Mouse (Mus musculus) embryonic facial prominence, embryonic 13.5 days (tissue): ENCODE measurements around the gene Ang. TPM values are rescaled to one million over a fixed set of nuclear protein-coding genes. Genes with fewer than 3 reads are reported as not detected.
A peak's percentile ranks its signal among the peaks of the same experiment; 100 is the strongest.

Experiments
- ATAC-seq: fragments of 200-750 bp; cut with Nextera tagmentation; 2 replicates; pipeline ENCODE4 v1.8.0; 2017; ENCODE audit warnings: low read depth; ENCODE audit not compliant: insufficient number of reproducible peaks, insufficient read depth, low FRiP score, low TSS enrichment
- H3K27ac ChIP-seq: fragments of 300-500 bp; sonication (generic); 2 replicates; pipeline ENCODE4 v1.5.1; 2015; ENCODE audit warnings: moderate library complexity, mild to moderate bottlenecking, inconsistent platforms
- H3K27me3 ChIP-seq: fragments of 300-500 bp; sonication (generic); 2 replicates; pipeline ENCODE4 v1.6.1; 2015; ENCODE audit warnings: mild to moderate bottlenecking, inconsistent platforms
- H3K36me3 ChIP-seq: fragments of 300-500 bp; sonication (generic); 2 replicates; pipeline ENCODE4 v1.6.1; 2015; ENCODE audit warnings: mild to moderate bottlenecking, inconsistent platforms
- H3K4me1 ChIP-seq: fragments of 300-500 bp; sonication (generic); 2 replicates; pipeline ENCODE4 v1.6.1; 2015; ENCODE audit warnings: inconsistent platforms
- H3K4me2 ChIP-seq: fragments of 300-500 bp; sonication (generic); 2 replicates; pipeline ENCODE4 v1.6.1; 2015; ENCODE audit warnings: moderate library complexity, mild to moderate bottlenecking, inconsistent platforms
- H3K4me3 ChIP-seq: fragments of 300-500 bp; sonication (generic); 2 replicates; pipeline ENCODE4 v1.5.1; 2015; ENCODE audit warnings: mild to moderate bottlenecking, inconsistent platforms
- H3K9ac ChIP-seq: fragments of 300-500 bp; sonication (generic); 2 replicates; pipeline ENCODE4 v1.6.1; 2015; ENCODE audit warnings: mild to moderate bottlenecking, inconsistent platforms
- H3K9me3 ChIP-seq: fragments of 300-500 bp; sonication (generic); 2 replicates; pipeline ENCODE4 v1.6.1; 2016; ENCODE audit warnings: inconsistent platforms
- WGBS: fragments of 180-500 bp; shearing (Covaris S2); methylation state at CpG from one replicate; pipeline ENCODE4 v1.1.7; 2015; ENCODE audit warnings: mixed read lengths; 5-methylcytosine and 5-hydroxymethylcytosine counted together
- polyA plus RNA-seq: library from polyadenylated mRNA; unstranded; fragments of >200 nt; fragmentation: Nextera tagmentation; extraction: Ambion mirVana; gene quantifications from 2 replicates; pipeline ENCODE4 v1.2.1, GENCODE M21; 2015

The Ang gene
- polyA plus RNA-seq, 1 experiment from 2014 or later = 4.6 TPM

DNA sequence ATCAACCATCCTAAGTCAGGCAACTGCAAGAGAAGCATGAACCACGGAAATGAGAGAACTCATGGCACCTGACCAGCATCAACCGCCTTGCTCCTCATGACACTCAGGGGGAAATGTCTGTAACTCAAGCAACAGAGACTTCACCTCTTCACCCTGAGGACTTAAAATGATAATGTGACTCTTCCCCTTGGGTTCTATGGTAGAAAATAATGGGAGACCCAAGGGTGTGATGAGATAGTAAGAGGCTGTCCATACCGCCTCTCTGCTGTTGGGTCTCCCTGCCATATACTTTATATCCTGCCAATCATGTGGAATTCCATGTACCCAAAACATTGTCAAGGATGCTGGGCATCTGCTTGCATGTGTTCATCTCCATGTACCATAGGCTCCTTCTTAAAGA lies 16.6 kb upstream of the Ang start, which contains the start of gene Olfr750:
Olfr750 (minus strand) TSS at position 101 of the 400 bp plus-strand sequence.
- Histone ChIP-seq H3K27me3 (no peaks in the 10 kb centered on the region), H3K9ac (no peak within 1 kb of the TSS), H3K36me3 (no peaks in the 10 kb centered on the region), H3K4me3 (no peak within 1 kb of the TSS), H3K4me1 (no peaks in the 10 kb centered on the region), H3K4me2 (no peak within 1 kb of the TSS), H3K27ac (no peak within 1 kb of the TSS), H3K9me3 (no peaks in the 10 kb centered on the region)
- ATAC-seq = no peak
- 81% methylated on average over 3 of the region's 3 CpGs for WGBS

- H3K27ac ChIP-seq = no peak overlapping the region
- 78% methylated on average over 1 of the region's 1 CpGs for WGBS
Measured at GRCm38 (mm10) chr14:51079180-51079579, 11.8 kb upstream of the Ang start.

DNA sequence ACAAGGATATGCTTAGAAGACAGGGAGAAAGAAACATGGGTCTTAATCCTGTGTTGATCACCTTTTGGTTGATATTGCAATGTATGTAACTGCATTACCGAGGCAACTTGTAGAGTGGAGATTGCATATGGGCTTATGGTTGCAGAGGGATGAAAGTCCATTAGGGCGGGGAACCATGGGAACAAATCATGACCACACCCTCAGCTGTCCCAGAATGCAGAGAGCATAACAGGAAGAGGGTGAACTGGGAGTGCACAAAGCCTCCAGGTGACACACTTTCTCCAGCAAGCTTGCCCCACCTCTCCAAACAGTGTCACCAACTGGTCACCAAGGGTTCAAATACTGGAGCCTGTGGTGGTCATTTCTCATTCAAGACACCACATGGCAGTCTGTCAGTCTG lies 9.9 kb upstream of the Ang start:
- no peaks in the 10 kb centered on the region for H3K9me3 ChIP-seq
- H3K4me1 ChIP-seq = peaks cover 15% of the 10 kb centered on the region; the same call in 1 of the 2 replicates
- H3K36me3 ChIP-seq = no peaks in the 10 kb centered on the region
- H3K4me3 ChIP-seq = no peak overlapping the region
- peaks cover 9% of the 10 kb centered on the region; the same call in 1 of the 2 replicates for H3K27me3 ChIP-seq
- 84% methylated on average over 2 of the region's 2 CpGs for WGBS
- H3K27ac ChIP-seq = no peak overlapping the region
- no peak overlapping the region for H3K4me2 ChIP-seq
- no peak for ATAC-seq
- no peak overlapping the region for H3K9ac ChIP-seq

More at GRCm38 (mm10) chr14:51079180-51079579, 11.8 kb upstream of the Ang start:
- Histone ChIP-seq H3K4me3 (no peak overlapping the region), H3K9me3 (no peaks in the 10 kb centered on the region), H3K9ac (no peak overlapping the region), H3K4me2 (no peak overlapping the region), H3K27me3 (peaks cover 9% of the 10 kb centered on the region; the same call in 1 of the 2 replicates), H3K36me3 (no peaks in the 10 kb centered on the region), H3K4me1 (peaks cover 15% of the 10 kb centered on the region; the same call in 1 of the 2 replicates)
- ATAC-seq = no peak

DNA sequence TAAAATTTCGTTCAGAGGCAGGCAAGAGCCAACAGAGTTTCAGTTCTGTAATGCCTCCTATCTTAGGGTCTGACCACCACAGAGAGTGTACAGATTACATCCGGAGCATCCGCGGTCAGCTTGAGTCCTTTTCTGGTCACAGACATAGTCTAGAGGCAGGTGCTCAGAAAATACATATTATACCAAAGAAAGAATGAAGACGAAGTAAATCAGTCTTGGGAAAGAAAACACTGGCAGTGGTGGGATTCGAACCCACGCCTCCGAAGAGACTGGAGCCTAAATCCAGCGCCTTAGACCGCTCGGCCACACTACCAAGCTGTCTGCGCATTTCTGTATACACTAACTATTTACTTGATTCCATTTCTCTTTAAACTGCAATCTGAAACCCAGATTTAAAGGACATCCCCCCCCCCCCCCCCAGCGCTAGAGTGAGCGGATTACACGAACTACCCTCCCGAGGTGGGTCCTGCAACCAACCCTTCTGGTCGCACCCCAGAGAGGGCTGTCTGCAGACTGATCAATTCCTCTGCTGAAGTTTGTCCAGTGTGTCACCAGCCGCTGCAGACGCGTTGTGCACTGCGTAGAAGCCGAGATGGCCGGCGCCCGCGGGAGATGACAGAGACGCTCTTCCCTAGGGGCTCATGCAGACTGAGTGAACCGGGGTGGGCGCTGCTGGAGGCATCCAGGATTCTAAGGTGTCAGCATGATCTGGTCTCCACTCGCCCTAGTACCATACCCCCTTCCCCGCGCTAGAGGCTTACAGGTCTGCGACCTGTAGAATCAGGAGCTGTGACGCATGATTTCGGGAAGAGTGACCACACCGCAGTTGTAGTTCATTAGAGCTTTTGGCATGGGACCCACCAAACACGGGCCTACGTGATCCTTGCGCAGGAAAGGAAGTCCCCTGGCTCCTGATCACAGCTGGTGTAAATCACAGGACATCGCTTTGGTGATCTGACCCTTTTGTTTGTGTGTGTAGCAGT lies 8.1 kb upstream of the Ang start:
- H3K9ac ChIP-seq = peak overlapping the region; percentile 74
- 2% methylated on average over 40 of the region's 40 CpGs for WGBS

GRCm38 (mm10) chr14:51083805-51084204 lies 7.1 kb upstream of the Ang start:
- H3K4me1 ChIP-seq = peaks cover 15% of the 10 kb centered on the region; the same call in 1 of the 2 replicates
- peaks cover 9% of the 10 kb centered on the region; the same call in 1 of the 2 replicates for H3K27me3 ChIP-seq
- peak overlapping the region; percentile 59 for H3K4me3 ChIP-seq
- no peaks in the 10 kb centered on the region for H3K36me3 ChIP-seq
- no peak for ATAC-seq
- H3K9ac ChIP-seq = peak overlapping the region; percentile 23
- H3K4me2 ChIP-seq = peak overlapping the region; percentile 90
- WGBS = 4% methylated on average over 7 of the region's 7 CpGs
- no peaks in the 10 kb centered on the region for H3K9me3 ChIP-seq
- no peak overlapping the region for H3K27ac ChIP-seq

More for the DNA sequence above, 8.1 kb upstream of the Ang start:
- no peaks in the 10 kb centered on the region for H3K36me3 ChIP-seq
- H3K4me1 ChIP-seq = peaks cover 15% of the 10 kb centered on the region; the same call in 1 of the 2 replicates
- no peak overlapping the region for H3K27ac ChIP-seq
- peak overlapping the region; percentile 90 for H3K4me2 ChIP-seq
- H3K4me3 ChIP-seq = peak overlapping the region; percentile 59
- peak; percentile 22; the same call in 1 of the 2 replicates for ATAC-seq
- H3K27me3 ChIP-seq = peaks cover 9% of the 10 kb centered on the region; the same call in 1 of the 2 replicates
- no peaks in the 10 kb centered on the region for H3K9me3 ChIP-seq

- H3K27me3 ChIP-seq = peaks cover 7% of the 10 kb centered on the region; the same call in 1 of the 2 replicates
- H3K4me3 ChIP-seq = no peak overlapping the region
- H3K36me3 ChIP-seq = no peaks in the 10 kb centered on the region
- H3K27ac ChIP-seq = no peak overlapping the region
- H3K9ac ChIP-seq = no peak overlapping the region
- peaks cover 15% of the 10 kb centered on the region; the same call in 1 of the 2 replicates for H3K4me1 ChIP-seq
- WGBS = 82% methylated on average over 2 of the region's 2 CpGs
- no peak overlapping the region for H3K4me2 ChIP-seq
- H3K9me3 ChIP-seq = no peaks in the 10 kb centered on the region
- no peak for ATAC-seq
Measured at GRCm38 (mm10) chr14:51085086-51085485, 5.9 kb upstream of the Ang start.

GRCm38 (mm10) chr14:51085911-51086310 lies 5.0 kb upstream of the Ang start:
- no peak overlapping the region for H3K27ac ChIP-seq
- H3K4me3 ChIP-seq = no peak overlapping the region
- WGBS = 86% methylated on average over 4 of the region's 4 CpGs
- no peak overlapping the region for H3K4me2 ChIP-seq
- no peaks in the 10 kb centered on the region for H3K9me3 ChIP-seq
- no peaks in the 10 kb centered on the region for H3K36me3 ChIP-seq
- 0 out of 2 replicates have a peak, but pooled peaks cover 5% of the 10 kb centered on the region for H3K27me3 ChIP-seq
- ATAC-seq = no peak
- H3K9ac ChIP-seq = no peak overlapping the region
- H3K4me1 ChIP-seq = peaks cover 15% of the 10 kb centered on the region; the same call in 1 of the 2 replicates

DNA sequence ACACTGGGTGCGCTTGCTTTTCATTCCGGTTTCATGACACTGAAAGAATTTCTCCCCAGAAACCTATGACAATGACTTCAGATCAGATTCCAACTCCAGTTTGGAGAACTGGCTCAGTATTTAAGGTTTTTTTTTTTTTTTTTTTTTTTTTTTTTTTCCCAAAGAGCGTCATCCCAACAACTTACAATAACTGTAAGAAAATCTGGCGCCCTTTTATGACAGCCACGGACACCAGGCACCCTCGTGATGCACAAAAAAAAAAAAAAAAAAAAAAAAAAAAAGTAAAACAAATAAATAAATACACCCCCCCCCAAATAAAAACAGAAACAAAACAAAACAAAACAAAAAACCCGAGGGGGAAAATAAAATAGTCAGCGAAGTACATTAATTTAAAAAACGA lies 3.2 kb upstream of the Ang start:
- Histone ChIP-seq H3K9me3 (no peaks in the 10 kb centered on the region), H3K9ac (no peak overlapping the region), H3K27ac (no peak overlapping the region), H3K27me3 (no peaks in the 10 kb centered on the region), H3K36me3 (no peaks in the 10 kb centered on the region), H3K4me3 (peak overlapping the region; percentile 73), H3K4me1 (peaks cover 11% of the 10 kb centered on the region; the same call in 1 of the 2 replicates), H3K4me2 (peak overlapping the region; percentile 73)
- ATAC-seq = no peak
- 7% methylated on average over 9 of the region's 9 CpGs for WGBS

- 0 out of 2 replicates have a peak, but pooled peaks have one; percentile 28 for ATAC-seq
- Histone ChIP-seq H3K36me3 (no peaks in the 10 kb centered on the region), H3K4me1 (peaks cover 6% of the 10 kb centered on the region; the same call in 1 of the 2 replicates), H3K9me3 (no peaks in the 10 kb centered on the region), H3K27ac (peak overlapping the region; percentile 82), H3K9ac (peak overlapping the region; percentile 72), H3K4me3 (peak overlapping the region; percentile 73), H3K4me2 (peak overlapping the region; percentile 73), H3K27me3 (no peaks in the 10 kb centered on the region)
- WGBS = 1% methylated on average over 23 of the region's 23 CpGs
Measured at GRCm38 (mm10) chr14:51088166-51088969, 2.6 kb upstream of the Ang start.

- Histone ChIP-seq H3K36me3 (no peaks in the 10 kb centered on the region), H3K4me2 (peak overlapping the region; percentile 73), H3K27ac (peak overlapping the region; percentile 88), H3K9ac (peak overlapping the region; percentile 72), H3K27me3 (no peaks in the 10 kb centered on the region), H3K4me1 (0 out of 2 replicates have a peak, but pooled peaks cover under 1% of the 10 kb centered on the region), H3K9me3 (no peaks in the 10 kb centered on the region), H3K4me3 (peak overlapping the region; percentile 73)
- peak; percentile 89 for ATAC-seq
- under 1% methylated on average over 34 of the region's 34 CpGs for WGBS
Measured at GRCm38 (mm10) chr14:51088970-51089673, 1.8 kb upstream of the Ang start.
